Mouse (Mus musculus) heart, adult 2 months (tissue): ENCODE measurements at regions not wholly inside any gene's neighbourhood (a gene's known extent, or its start where the extent isn't known, plus 50 kb on each side); places are given as distances from the start of the nearest gene placed in this dataset.

Source experiments
- DNase-seq, 2 experiments: peaks; one replicate each; pipeline ENCODE4 v3.0.0; 2021
- H3K27ac ChIP-seq: fragments of 200-600 bp; 2 replicates; pipeline ENCODE4 v1.8.1; 2022
- H3K27me3 ChIP-seq: fragments of 200-500 bp; 2 replicates; pipeline ENCODE4 v1.6.1; 2012; ENCODE audit warnings: mild to moderate bottlenecking, low read length, inconsistent platforms, mixed read lengths; ENCODE audit not compliant: control insufficient read depth, insufficient read depth
- H3K36me3 ChIP-seq: fragments of 200-500 bp; 2 replicates; pipeline ENCODE4 v1.6.1; 2012; ENCODE audit warnings: low read length, inconsistent platforms; ENCODE audit not compliant: control insufficient read depth, insufficient read depth
- H3K4me1 ChIP-seq: fragments of 200-500 bp; 2 replicates; pipeline ENCODE4 v1.6.1; 2011; ENCODE audit warnings: low read length; ENCODE audit not compliant: control insufficient read depth, insufficient read depth
- H3K4me3 ChIP-seq: fragments of 200-600 bp; 2 replicates; pipeline ENCODE4 v1.8.1; 2022
- H3K79me2 ChIP-seq: fragments of 200-500 bp; replicated peaks from 2 replicates; pipeline ENCODE4 v1.6.1; 2012; ENCODE audit warnings: mild to moderate bottlenecking, inconsistent platforms, low read length, moderate library complexity, mixed read lengths; ENCODE audit not compliant: control insufficient read depth, insufficient read depth
- H3K9ac ChIP-seq: fragments of 200-500 bp; 2 replicates; pipeline ENCODE4 v1.6.1; 2012; ENCODE audit warnings: low read depth, mild to moderate bottlenecking, control low read depth, inconsistent platforms, low read length, mixed read lengths
- CTCF ChIP-seq: fragments of 200-600 bp; IDR thresholded peaks from 2 replicates; pipeline ENCODE4 v1.8.1; 2022; ENCODE audit warnings: antibody characterized with exemption, mild to moderate bottlenecking, moderate library complexity
- EP300 ChIP-seq: fragments of 200-500 bp; IDR thresholded peaks from 2 replicates; pipeline ENCODE4 v1.6.1; 2011; ENCODE audit warnings: low read depth, low read length, control low read depth; ENCODE audit not compliant: insufficient read depth
- POLR2A ChIP-seq: fragments of 200-500 bp; IDR thresholded peaks from 2 replicates; pipeline ENCODE4 v1.6.1; 2011; ENCODE audit warnings: mild to moderate bottlenecking, low read depth, low read length, control low read depth; ENCODE audit not compliant: insufficient read depth
- WGBS: fragments of 180-500 bp; shearing (Covaris S2); methylation state at CpG from one replicate; pipeline ENCODE4 v1.1.7; 2018; 5-methylcytosine and 5-hydroxymethylcytosine counted together
- intact Hi-C: fragments of 180-260 bp; cut with DNase I; formaldehyde crosslinking; loops from one replicate; pipeline ENCODE4 v1.15.1; 2025

- H3K27me3 ChIP-seq, result no peaks in the 10 kb centered on the region
- no peak overlapping the region for H3K9ac ChIP-seq
- no peak for TF ChIP-seq POLR2A
- TF ChIP-seq EP300, result no peak
- TF ChIP-seq CTCF, result no peak
- 59% methylated on average over 5 of the region's 5 CpGs for WGBS
- no peak overlapping the region for H3K4me3 ChIP-seq
- H3K27ac ChIP-seq, result no peak overlapping the region
- H3K36me3 ChIP-seq, result no peaks in the 10 kb centered on the region
- DNase-seq, result no peak
- intact Hi-C loops, result loop anchor here (5.0 kb wide), 1 partner anchor 86 kb away; no protein-coding TSS in a partner anchor
- H3K79me2 ChIP-seq, result no peaks in the 10 kb centered on the region
- H3K4me1 ChIP-seq, result no peaks in the 10 kb centered on the region
Measured at GRCm38 (mm10) chr2:38431546-38431945, 79.9 kb upstream of the Nek6 start.

- no peak for DNase-seq
- intact Hi-C loops, result loop anchor here (5.0 kb wide), 1 partner anchor 84 kb away; no protein-coding TSS in a partner anchor
Measured at GRCm38 (mm10) chr2:38433736-38434135, 77.7 kb upstream of the Nek6 start.

DNA sequence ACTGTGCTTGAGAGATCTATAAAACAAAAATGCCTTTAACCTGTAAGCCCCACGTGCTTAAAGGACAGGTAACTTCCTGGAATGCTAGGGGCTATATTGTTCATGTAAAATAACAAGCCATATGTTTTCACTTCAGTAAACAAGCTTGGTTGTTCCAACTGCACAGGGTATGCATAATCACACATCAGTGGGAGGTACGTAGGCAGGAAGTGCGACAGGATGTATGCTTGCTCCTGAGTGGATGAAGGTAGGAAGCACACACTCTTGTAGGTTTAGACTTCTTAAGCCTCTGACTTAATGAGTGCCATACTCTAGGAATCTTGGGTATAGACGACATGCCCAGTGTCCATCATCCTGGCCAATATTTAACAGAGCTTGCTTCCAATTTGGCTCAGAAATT, 74.7 kb upstream of the Nek6 start:
- intact Hi-C loops, result no loop called here
- H3K27me3 ChIP-seq, result no peaks in the 10 kb centered on the region
- H3K9ac ChIP-seq, result no peak overlapping the region
- H3K79me2 ChIP-seq, result no peaks in the 10 kb centered on the region
- DNase-seq, result no peak
- 66% methylated on average over 4 of the region's 4 CpGs for WGBS
- TF ChIP-seq POLR2A, result no peak
- no peak for TF ChIP-seq CTCF
- TF ChIP-seq EP300, result no peak
- no peak overlapping the region for H3K4me3 ChIP-seq
- H3K4me1 ChIP-seq, result no peaks in the 10 kb centered on the region
- H3K27ac ChIP-seq, result no peak overlapping the region
- H3K36me3 ChIP-seq, result no peaks in the 10 kb centered on the region

More at GRCm38 (mm10) chr2:38433736-38434135, 77.7 kb upstream of the Nek6 start:
- H3K36me3 ChIP-seq, result no peaks in the 10 kb centered on the region
- H3K79me2 ChIP-seq, result no peaks in the 10 kb centered on the region
- no peak overlapping the region for H3K9ac ChIP-seq
- no peak overlapping the region for H3K4me3 ChIP-seq
- no peaks in the 10 kb centered on the region for H3K27me3 ChIP-seq
- no peaks in the 10 kb centered on the region for H3K4me1 ChIP-seq
- WGBS, result 2% methylated on average over 3 of the region's 3 CpGs
- H3K27ac ChIP-seq, result no peak overlapping the region
- no peak for TF ChIP-seq EP300
- TF ChIP-seq CTCF, result peak; percentile 75

DNA sequence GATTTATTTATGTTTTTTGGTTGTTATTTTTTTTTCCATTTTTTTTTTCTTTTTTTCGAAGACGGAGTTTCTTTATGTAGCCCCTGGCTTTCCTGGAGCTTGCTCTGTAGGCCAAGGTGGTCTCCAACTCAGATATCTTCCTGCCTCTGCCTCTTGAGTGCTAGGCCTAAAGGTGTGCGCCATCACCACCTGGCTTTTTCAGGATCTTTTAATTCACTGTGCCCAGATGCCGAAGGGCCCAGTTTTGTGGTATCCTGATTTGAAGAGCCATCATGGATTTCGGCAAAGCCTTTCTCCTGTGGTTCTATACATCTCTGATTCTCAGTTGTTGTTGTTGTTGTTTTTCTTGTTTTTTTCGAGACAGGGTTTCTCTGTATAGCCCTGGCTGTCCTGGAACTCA, 72.3 kb upstream of the Nek6 start:
- WGBS, result 90% methylated on average over 6 of the region's 6 CpGs
- intact Hi-C loops, result no loop called here
- Histone ChIP-seq H3K27ac (no peak overlapping the region), H3K4me1 (no peaks in the 10 kb centered on the region), H3K4me3 (no peak overlapping the region), H3K9ac (no peak overlapping the region), H3K27me3 (no peaks in the 10 kb centered on the region), H3K79me2 (no peaks in the 10 kb centered on the region), H3K36me3 (no peaks in the 10 kb centered on the region)
- TF ChIP-seq POLR2A (no peak), CTCF (no peak), EP300 (no peak)
- no peak for DNase-seq

GRCm38 (mm10) chr2:38439973-38440372, 71.5 kb upstream of the Nek6 start:
- no peak for DNase-seq
- no peaks in the 10 kb centered on the region for H3K79me2 ChIP-seq
- TF ChIP-seq EP300 (no peak), POLR2A (no peak), CTCF (no peak)
- H3K36me3 ChIP-seq, result no peaks in the 10 kb centered on the region
- 77% methylated on average over 5 of the region's 5 CpGs for WGBS
- H3K4me3 ChIP-seq, result no peak overlapping the region
- intact Hi-C loops, result no loop called here
- H3K4me1 ChIP-seq, result no peaks in the 10 kb centered on the region
- H3K9ac ChIP-seq, result no peak overlapping the region
- H3K27me3 ChIP-seq, result no peaks in the 10 kb centered on the region
- no peak overlapping the region for H3K27ac ChIP-seq

DNA sequence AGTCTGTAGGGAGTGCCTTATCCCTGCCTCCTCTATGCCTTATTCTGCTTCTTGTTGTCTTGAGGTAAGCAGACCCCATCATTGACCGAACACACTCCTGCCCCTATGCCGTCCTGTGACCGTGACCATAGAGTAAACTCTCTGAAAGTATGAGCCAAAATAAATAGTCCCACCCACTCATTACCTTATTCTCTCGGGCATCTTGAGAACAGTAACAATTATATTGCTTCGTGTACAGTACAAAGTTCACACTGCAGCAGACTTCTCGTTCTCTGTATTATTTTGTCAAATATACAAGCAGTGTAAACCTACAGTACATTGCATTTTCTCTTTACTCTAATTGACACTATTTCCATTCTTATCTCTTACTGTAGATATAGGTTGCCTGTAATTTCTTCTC, 62.4 kb upstream of the Nek6 start:
- no peak overlapping the region for H3K9ac ChIP-seq
- 72% methylated on average over 6 of the region's 6 CpGs for WGBS
- TF ChIP-seq CTCF (no peak), POLR2A (no peak), EP300 (no peak)
- DNase-seq, result no peak
- intact Hi-C loops, result no loop called here
- H3K4me3 ChIP-seq, result no peak overlapping the region
- H3K36me3 ChIP-seq, result no peaks in the 10 kb centered on the region
- no peaks in the 10 kb centered on the region for H3K27me3 ChIP-seq
- no peak overlapping the region for H3K27ac ChIP-seq
- no peaks in the 10 kb centered on the region for H3K79me2 ChIP-seq
- no peaks in the 10 kb centered on the region for H3K4me1 ChIP-seq
